ENCODE assay signal across 16 mouse cellular contexts in the genomic region with DNA sequence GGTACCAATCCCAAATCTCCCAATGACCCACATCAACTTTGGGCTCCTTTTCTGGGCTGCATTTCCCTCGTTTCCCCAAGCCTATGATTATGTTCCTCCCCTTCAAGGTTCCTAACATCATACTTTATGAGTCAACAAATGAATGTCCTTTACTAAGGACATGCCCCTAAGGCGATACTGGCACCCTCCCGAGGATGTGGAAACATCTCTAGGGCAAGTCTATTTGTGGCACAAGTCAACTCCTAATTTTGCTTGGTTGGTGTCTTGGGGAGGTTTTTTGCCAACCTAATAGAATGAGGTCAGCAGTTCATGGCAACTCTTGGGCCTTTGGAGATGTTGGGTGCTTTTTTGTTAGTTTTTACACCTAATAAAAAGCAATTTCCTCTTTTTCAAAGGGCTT.
"Had no signal": no experiment of that assay in that cellular context is flagged by ENCODE, and none has a peak within 500 bp of the region (broad histone marks: within the 10 kb centered on the region; RNA-seq: fewer than 3 reads in every experiment).

No protein-coding gene starts in this region.

- DNase-seq: kidney, adult 18-20 months; kidney, adult 9 months; kidney, postnatal 14 days; kidney, postnatal 4 days; layer of hippocampus, adult 9-11 months; liver; lung, adult 18-20 months; lung, postnatal 10 days; lung, postnatal 36 days; midbrain, embryonic 14.5 days; right cerebral cortex, adult 18-20 months; right cerebral cortex, postnatal 14 days; right cerebral cortex, postnatal 4 days; thymus, adult 2 months; thymus, postnatal 14 days; thymus, postnatal 4 days had no signal
